9 mouse cellular contexts compared by ENCODE assay signal in genomic region chr4:152625032-152626003, GRCm38 (mm10).
DNase-seq lines count a peak whose midpoint lies in the region; ATAC-seq lines count a peak whose summit lies in the region.
"Had no signal": no experiment of that assay in that cellular context is flagged by ENCODE, and none has a peak within 500 bp of the region (broad histone marks: within the 10 kb centered on the region; RNA-seq: fewer than 3 reads in every experiment).

No protein-coding gene starts in this region.

- peaks cover 46% of the 10 kb centered on the region for H3K4me1 ChIP-seq in hindbrain, embryonic 15.5 days (replicated peaks)
- H3K4me1 ChIP-seq: liver, embryonic 13.5 days had no signal

- no peak overlapping the region for H3K9ac ChIP-seq in hindbrain, embryonic 15.5 days
- H3K9ac ChIP-seq: liver, embryonic 13.5 days had no signal

- H3K4me3 ChIP-seq in hindbrain, embryonic 15.5 days: no peak overlapping the region
- H3K4me3 ChIP-seq: liver, embryonic 13.5 days had no signal

- H3K4me2 ChIP-seq in hindbrain, embryonic 15.5 days: peak overlapping the region; percentile 35
- H3K4me2 ChIP-seq: liver, embryonic 13.5 days had no signal

- peak; percentile 76 for ATAC-seq in hindbrain, embryonic 15.5 days (ENCODE audit: low FRiP score, low read depth)
- ATAC-seq in erythroid progenitor cell, adult 5-6 weeks (replicated peaks; ENCODE audit: low FRiP score, poor library complexity, severe bottlenecking): no peak

- DNase-seq in ZHBTc4 (ENCODE audit: low read depth, low spot score): peak; percentile 90
- peak; percentile 53 for DNase-seq in cerebellum, adult 8-10 months
- DNase-seq in frontal cortex, adult 2 months (ENCODE audit: extremely low spot score in 1 of 2, low spot score in 1 of 2): peak; percentile 68 to 81
- peak; percentile 80 to 90 for DNase-seq in layer of hippocampus, postnatal 14 days (ENCODE audit: low spot score in 2 of 2)
- DNase-seq in lung, postnatal 25 days (ENCODE audit: low spot score): peak; percentile 8
- peak; percentile 77 to 86 for DNase-seq in right cerebral cortex, adult 2 months (ENCODE audit: low spot score in 2 of 2)
- DNase-seq: liver, embryonic 13.5 days had no signal

- H3K27ac ChIP-seq in hindbrain, embryonic 15.5 days (replicated peaks): peak overlapping the region; percentile 77
- H3K27ac ChIP-seq: liver, embryonic 13.5 days had no signal

- no peaks in the 10 kb centered on the region for H3K27me3 ChIP-seq in hindbrain, embryonic 15.5 days
- H3K27me3 ChIP-seq: liver, embryonic 13.5 days had no signal

- no peaks in the 10 kb centered on the region for H3K9me3 ChIP-seq in hindbrain, embryonic 15.5 days
- H3K9me3 ChIP-seq: liver, embryonic 13.5 days had no signal

- no peaks in the 10 kb centered on the region for H3K36me3 ChIP-seq in hindbrain, embryonic 15.5 days
- H3K36me3 ChIP-seq: liver, embryonic 13.5 days had no signal

- 3% methylated on average over 22 of the region's 22 CpGs for WGBS in hindbrain, embryonic 15.5 days

Comparison
In these comparisons a context has a peak if more than half of its experiments do, and no peak if none do; other contexts are left out.
1. DNase-seq: peak in every context shown above with its lines; median percentile 90 in ZHBTc4; 85 in layer of hippocampus, postnatal 14 days; 82 in right cerebral cortex, adult 2 months; 74 in frontal cortex, adult 2 months; 53 in cerebellum, adult 8-10 months; 8 in lung, postnatal 25 days.